8 mouse cellular contexts compared by ENCODE assay signal in the genomic region with DNA sequence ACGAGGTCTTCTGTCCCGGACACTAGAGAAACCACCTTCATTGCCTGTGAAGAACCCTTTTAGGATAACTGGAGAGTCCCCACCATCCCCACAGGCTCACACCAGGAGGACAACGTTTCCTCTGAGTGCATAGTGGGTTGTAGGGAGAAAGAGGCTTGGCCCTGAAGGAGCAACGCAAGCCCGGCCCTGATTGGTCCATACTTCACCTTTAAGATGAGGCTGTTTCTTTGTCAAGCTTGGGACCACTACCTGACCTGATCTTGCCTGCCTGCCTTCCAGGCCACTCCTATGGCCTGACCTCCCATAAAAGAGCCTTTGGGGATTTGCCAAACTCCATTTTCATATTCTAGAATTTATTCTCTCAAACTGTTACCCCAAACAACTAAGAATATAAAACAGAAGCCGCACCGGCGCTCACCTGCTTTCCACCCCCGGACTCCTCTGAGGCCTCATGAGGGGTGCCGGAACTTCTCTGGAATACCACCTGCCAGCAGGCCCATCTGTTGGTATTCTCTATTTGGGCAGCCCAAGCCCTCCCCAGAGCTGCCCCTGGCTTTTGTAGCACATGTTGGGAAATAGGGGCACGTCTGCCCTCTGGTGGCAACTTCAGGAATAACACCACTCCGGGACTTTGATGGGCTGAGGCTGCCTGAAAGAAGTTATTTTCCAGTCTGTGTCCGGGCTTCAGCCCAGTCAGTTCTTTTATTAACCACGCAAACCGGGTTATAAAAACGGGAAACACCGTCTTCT.
DNase-seq lines count a peak whose midpoint lies in the region; ATAC-seq and TF ChIP-seq lines count a peak whose summit lies in the region.

No protein-coding gene starts in this region.

- no peak overlapping the region for H3K4me2 ChIP-seq in heart, postnatal 0 days (ENCODE audit: low read depth, low read length)

- peaks cover 56% of the 10 kb centered on the region for H3K27me3 ChIP-seq in E14TG2a.4 (ENCODE audit: insufficient read depth, low read length)
- 0 out of 2 replicates have a peak, but pooled peaks cover 4% of the 10 kb centered on the region for H3K27me3 ChIP-seq in heart, postnatal 0 days (ENCODE audit: control insufficient read depth, insufficient read depth, low read length)

- ATAC-seq in heart, postnatal 0 days (ENCODE audit: insufficient read depth, low read depth) = peak; percentile 63; the same call in 1 of the 2 replicates

- no peak overlapping the region for H3K27ac ChIP-seq in bone marrow macrophage, adult 2 months (ENCODE audit: insufficient read depth, low read depth, low read length)
- H3K27ac ChIP-seq in embryonic fibroblast, embryonic 13.5 days (ENCODE audit: insufficient read depth, low read length) = no peak overlapping the region
- H3K27ac ChIP-seq in heart, postnatal 0 days (ENCODE audit: low read depth) = no peak overlapping the region
- H3K27ac ChIP-seq in olfactory bulb, adult 2 months (ENCODE audit: insufficient read depth, low read depth, low read length) = no peak overlapping the region

- no peak for TF ChIP-seq POLR2A in bone marrow macrophage, adult 2 months (IDR thresholded peaks at IDR 0.05; ENCODE audit: borderline replicate concordance, low read depth, low read length)
- TF ChIP-seq POLR2A in embryonic fibroblast, embryonic 13.5 days (IDR thresholded peaks at IDR 0.05; ENCODE audit: low read depth, low read length) = no peak
- no peak for TF ChIP-seq POLR2A in lung, adult 2 months (IDR thresholded peaks at IDR 0.05; ENCODE audit: borderline replicate concordance, extremely low read depth, low read depth, low read length)
- TF ChIP-seq POLR2A in olfactory bulb, adult 2 months (IDR thresholded peaks at IDR 0.05; ENCODE audit: insufficient read depth, low read depth, low read length) = no peak

- TF ChIP-seq EP300 in heart, postnatal 0 days (IDR thresholded peaks at IDR 0.05; ENCODE audit: low read depth) = no peak

- H3K9me3 ChIP-seq in E14TG2a.4 (ENCODE audit: low read length) = no peaks in the 10 kb centered on the region
- H3K9me3 ChIP-seq in heart, postnatal 0 days (replicated peaks; ENCODE audit: control insufficient read depth, low read length) = no peaks in the 10 kb centered on the region

- no peaks in the 10 kb centered on the region for H3K36me3 ChIP-seq in E14TG2a.4 (ENCODE audit: insufficient read depth, low read length)
- no peaks in the 10 kb centered on the region for H3K36me3 ChIP-seq in heart, postnatal 0 days (replicated peaks; ENCODE audit: control insufficient read depth, insufficient read depth, low read length)

- H3K4me3 ChIP-seq in E14TG2a.4 (replicated peaks; ENCODE audit: low read length) = peak overlapping the region; percentile 7; the same call in 1 of the 2 replicates
- H3K4me3 ChIP-seq in bone marrow macrophage, adult 2 months (ENCODE audit: insufficient read depth, low read length) = no peak overlapping the region
- H3K4me3 ChIP-seq in embryonic fibroblast, embryonic 13.5 days (ENCODE audit: insufficient read depth, low read length) = no peak overlapping the region
- H3K4me3 ChIP-seq in heart, postnatal 0 days (ENCODE audit: low read depth, low read length) = no peak overlapping the region
- no peak overlapping the region for H3K4me3 ChIP-seq in lung, adult 2 months (replicated peaks; ENCODE audit: extremely low read depth, low read depth, low read length)
- no peak overlapping the region for H3K4me3 ChIP-seq in olfactory bulb, adult 2 months (ENCODE audit: insufficient read depth, low read depth, low read length)

- 27% methylated on average over 17 of the region's 17 CpGs for WGBS in heart, postnatal 0 days
- 30% methylated on average over 17 of the region's 17 CpGs for WGBS in lung, adult 2 months
- 26% methylated on average over 17 of the region's 17 CpGs for WGBS in olfactory bulb, adult 2 months

- peak; percentile 97 for TF ChIP-seq CTCF in E14TG2a.4 (conservative IDR thresholded peaks at IDR 0.05; ENCODE audit: low read length)
- TF ChIP-seq CTCF in bone marrow macrophage, adult 2 months (IDR thresholded peaks at IDR 0.05; ENCODE audit: low read depth, low read length) = peak; percentile 82
- peak; percentile 63 for TF ChIP-seq CTCF in embryonic fibroblast, embryonic 13.5 days (IDR thresholded peaks at IDR 0.05; ENCODE audit: borderline replicate concordance, insufficient read depth, low read length)
- TF ChIP-seq CTCF in heart, postnatal 0 days (IDR thresholded peaks at IDR 0.05; ENCODE audit: low read depth) = peak; percentile 85
- TF ChIP-seq CTCF in lung, adult 2 months (IDR thresholded peaks at IDR 0.05; ENCODE audit: insufficient read depth, low read length) = peak; percentile 88
- TF ChIP-seq CTCF in olfactory bulb, adult 2 months (IDR thresholded peaks at IDR 0.05; ENCODE audit: insufficient read depth, low read depth, low read length) = peak; percentile 70

- peak; percentile 38 for DNase-seq in heart, postnatal 0 days (ENCODE audit: low spot score)
- DNase-seq in kidney, postnatal 4 days = peak; percentile 85 to 86
- DNase-seq in lung, adult 2 months = peak; percentile 73
- DNase-seq in thymus, postnatal 0 days (ENCODE audit: low spot score) = peak; percentile 70

- H3K4me1 ChIP-seq in E14TG2a.4 (replicated peaks; ENCODE audit: low read depth, low read length) = peaks cover 12% of the 10 kb centered on the region
- peaks cover 34% of the 10 kb centered on the region for H3K4me1 ChIP-seq in bone marrow macrophage, adult 2 months (ENCODE audit: control insufficient read depth, insufficient read depth, low read length)
- no peaks in the 10 kb centered on the region for H3K4me1 ChIP-seq in embryonic fibroblast, embryonic 13.5 days (ENCODE audit: control insufficient read depth, insufficient read depth, low read length)
- H3K4me1 ChIP-seq in heart, postnatal 0 days (ENCODE audit: control insufficient read depth, insufficient read depth) = no peaks in the 10 kb centered on the region
- H3K4me1 ChIP-seq in lung, adult 2 months (ENCODE audit: control insufficient read depth, insufficient read depth, low read length) = no peaks in the 10 kb centered on the region
- H3K4me1 ChIP-seq in olfactory bulb, adult 2 months (ENCODE audit: control insufficient read depth, insufficient read depth, low read length) = 0 out of 2 replicates have a peak, but pooled peaks cover 5% of the 10 kb centered on the region

- no peak overlapping the region for H3K9ac ChIP-seq in heart, postnatal 0 days (replicated peaks; ENCODE audit: low read depth, low read length)
